Comparison of ENCODE assay signal across 27 mouse cellular contexts in genomic region chr11:46263291-46263690, GRCm38 (mm10). TPM values are rescaled to one million over a fixed set of nuclear protein-coding genes. Genes with fewer than 3 reads are reported as not detected.
"Had no signal": no experiment of that assay in that cellular context is flagged by ENCODE, and none has a peak within 500 bp of the region (broad histone marks: within the 10 kb centered on the region; RNA-seq: fewer than 3 reads in every experiment).

No protein-coding gene starts in this region.

- H3K27me3 ChIP-seq: liver, embryonic 13.5 days; liver, embryonic 15.5 days; lung, embryonic 15.5 days; midbrain, embryonic 12.5 days; neural tube, embryonic 13.5 days; neural tube, embryonic 15.5 days; stomach, embryonic 15.5 days had no signal

- H3K36me3 ChIP-seq: liver, embryonic 13.5 days; liver, embryonic 15.5 days; lung, embryonic 15.5 days; stomach, embryonic 15.5 days had no signal

- H3K27ac ChIP-seq: liver, embryonic 13.5 days; liver, embryonic 15.5 days; lung, embryonic 15.5 days; macrophage; midbrain, embryonic 12.5 days; neural tube, embryonic 13.5 days; neural tube, embryonic 15.5 days; stomach, embryonic 15.5 days; stomach, postnatal 0 days had no signal

- H3K9me3 ChIP-seq: liver, embryonic 13.5 days; liver, embryonic 15.5 days; lung, embryonic 15.5 days; midbrain, embryonic 12.5 days; neural tube, embryonic 13.5 days; neural tube, embryonic 15.5 days; stomach, embryonic 15.5 days had no signal

- H3K4me2 ChIP-seq: liver, embryonic 13.5 days; liver, embryonic 15.5 days; lung, embryonic 15.5 days; midbrain, embryonic 12.5 days; neural tube, embryonic 13.5 days; neural tube, embryonic 15.5 days; stomach, embryonic 15.5 days had no signal

- H3K4me3 ChIP-seq: liver, embryonic 13.5 days; liver, embryonic 15.5 days; lung, embryonic 15.5 days; midbrain, embryonic 12.5 days; myocyte; neural tube, embryonic 13.5 days; neural tube, embryonic 15.5 days; stomach, embryonic 15.5 days had no signal

- H3K9ac ChIP-seq: liver, embryonic 13.5 days; liver, embryonic 15.5 days; liver, postnatal 0 days; lung, embryonic 15.5 days; midbrain, embryonic 12.5 days; neural tube, embryonic 13.5 days; neural tube, embryonic 15.5 days; stomach, embryonic 15.5 days had no signal

- H3K4me1 ChIP-seq: liver, embryonic 13.5 days; liver, embryonic 15.5 days; lung, embryonic 15.5 days; midbrain, embryonic 12.5 days; neural tube, embryonic 13.5 days; neural tube, embryonic 15.5 days; stomach, embryonic 15.5 days had no signal

- ATAC-seq: liver, postnatal 0 days; lung, postnatal 0 days; midbrain, embryonic 16.5 days had no signal

- DNase-seq: liver, embryonic 13.5 days; liver, postnatal 0 days; lung, adult 2 months; lung, postnatal 14 days; lung, postnatal 36 days; midbrain, embryonic 14.5 days; retina, postnatal 1 day; right cerebral cortex, adult 18-20 months; right cerebral cortex, postnatal 25 days; right cerebral cortex, postnatal 4 days; spleen, adult 18-20 months; thymus, adult 2 months; thymus, postnatal 25 days; thymus, postnatal 4 days had no signal

RNA-seq across cellular contexts. Expression of gene Fndc9, which starts 28.0 kb away (rescaled TPM):
- total RNA-seq: megakaryocyte progenitor cell, adult 5-6 weeks had no signal
- polyA plus RNA-seq: lung, postnatal 0 days; macrophage; small intestine, adult 2 months had no signal
